Mouse (Mus musculus): ENCODE results near the gene Dnaja2. TPM values are rescaled to one million over a fixed set of nuclear protein-coding genes. Genes with fewer than 3 reads are reported as not detected.

Gene Dnaja2
- total and polyA plus RNA-seq, 3 experiments: 150 to 471 (median 227) TPM

DNA sequence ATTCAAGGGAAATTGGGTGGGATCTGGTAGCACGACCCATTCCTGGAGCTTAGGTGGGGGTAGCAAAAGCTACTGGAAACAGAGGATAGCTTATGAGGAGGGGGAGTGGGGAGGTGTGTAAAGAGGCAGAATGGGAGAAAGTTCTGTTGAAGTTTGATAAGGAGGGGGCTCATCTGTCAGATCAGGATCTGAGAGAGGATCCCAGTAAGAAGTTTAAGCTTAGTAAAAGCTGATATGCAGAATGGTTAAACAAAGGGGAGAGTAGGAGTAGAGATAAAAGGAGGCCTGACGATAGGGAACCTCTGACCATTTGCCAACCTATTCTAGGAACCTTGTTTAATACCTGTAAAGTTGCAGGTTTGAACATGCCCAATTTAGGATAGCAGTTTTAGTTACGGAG is 10.0 kb upstream of the Dnaja2 start:
- no peak overlapping the region for H3K27ac ChIP-seq (ENCODE audit: insufficient read depth, low read depth)
- H3K79me2 ChIP-seq (replicated peaks; ENCODE audit: control insufficient read depth, extremely low read depth, insufficient read depth, poor library complexity, severe bottlenecking): no peaks in the 10 kb centered on the region
- H3K27me3 ChIP-seq (replicated peaks): no peaks in the 10 kb centered on the region
- TF ChIP-seq NELFE (IDR thresholded peaks at IDR 0.05; ENCODE audit: low read depth, low read length): no peak
- no peak for TF ChIP-seq USF1 (IDR thresholded peaks at IDR 0.05; ENCODE audit: low read depth, low read length)
- no peak for TF ChIP-seq ZKSCAN1 (IDR thresholded peaks at IDR 0.05; ENCODE audit: borderline replicate concordance, low read depth, low read length)
- no peak for TF ChIP-seq ELF1 (IDR thresholded peaks at IDR 0.05; ENCODE audit: low read depth, low read length)
- TF ChIP-seq TCF12 (IDR thresholded peaks at IDR 0.05; ENCODE audit: low read depth, low read length): no peak
- no peak for TF ChIP-seq GABPA (IDR thresholded peaks at IDR 0.05; ENCODE audit: insufficient replicate concordance, low read depth, low read length)
- TF ChIP-seq MYC (IDR thresholded peaks at IDR 0.05; ENCODE audit: low read depth, low read length): no peak
- H3K4me1 ChIP-seq (ENCODE audit: control insufficient read depth in 1 of 2, insufficient read depth in 2 of 2): peaks cover 0 to 9% of the 10 kb centered on the region in 2 experiments; a peak in 2 of 4 replicates
- no peak overlapping the region for H3K4me3 ChIP-seq (replicated peaks in 1 of 3; ENCODE audit: low read depth in 2 of 3, low read length in 2 of 3, poor library complexity in 1 of 3)
- no peak overlapping the region for H3K9ac ChIP-seq (ENCODE audit: insufficient read depth, low read depth)
- in situ Hi-C loops (cut with MboI; ENCODE audit: low pct_ligation_motif_present, low pct_unique_long_range_greater_than_20kb, low sequenced_read_pairs): no loop called here
- peaks cover 0 to 10% of the 10 kb centered on the region in 2 experiments for H3K36me3 ChIP-seq (replicated peaks in 1 of 2; ENCODE audit: control insufficient read depth in 1 of 2, insufficient read depth in 1 of 2, low read length in 1 of 2)
- dilution Hi-C loops (cut with MboI; ENCODE audit: extremely low pct_ligation_motif_present, extremely low pct_unique_long_range_greater_than_20kb, low sequenced_read_pairs): no loop called here
- DNase-seq (ENCODE audit: extremely low read depth): no peak
- H3K4me2 ChIP-seq (ENCODE audit: insufficient read depth, low read depth, poor library complexity, severe bottlenecking): no peak overlapping the region
- no peaks in the 10 kb centered on the region for H3K9me3 ChIP-seq (replicated peaks; ENCODE audit: low read length)

DNA sequence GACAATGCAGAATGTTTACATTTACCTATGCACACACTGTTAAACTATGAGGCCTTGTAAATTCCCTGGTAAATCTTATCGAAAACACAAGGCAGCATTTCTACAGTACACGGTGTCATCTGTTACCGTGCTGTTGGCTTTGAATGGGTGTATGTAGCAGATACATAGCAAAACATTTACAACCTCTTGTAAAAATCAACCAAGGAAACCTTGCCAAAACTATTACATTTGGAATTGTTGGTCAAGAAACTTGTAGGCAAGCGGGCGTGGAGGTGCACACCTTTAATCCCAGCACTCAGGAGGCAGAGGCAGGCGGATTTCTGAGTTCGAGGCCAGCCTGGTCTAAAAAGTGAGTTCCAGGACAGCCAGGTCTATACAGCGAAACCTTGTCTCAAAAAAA is 8.2 kb upstream of the Dnaja2 start:
- H3K36me3 ChIP-seq (replicated peaks in 1 of 2; ENCODE audit: control insufficient read depth in 1 of 2, insufficient read depth in 1 of 2, low read length in 1 of 2): peaks cover 0 to 13% of the 10 kb centered on the region in 2 experiments
- H3K9me3 ChIP-seq (replicated peaks; ENCODE audit: low read length): no peaks in the 10 kb centered on the region
- no peak overlapping the region for H3K4me3 ChIP-seq (replicated peaks in 1 of 3; ENCODE audit: low read depth in 2 of 3, low read length in 2 of 3, poor library complexity in 1 of 3)
- no peak overlapping the region for H3K27ac ChIP-seq (ENCODE audit: insufficient read depth, low read depth)
- H3K4me1 ChIP-seq (ENCODE audit: control insufficient read depth in 1 of 2, insufficient read depth in 2 of 2): peaks cover 8 to 18% of the 10 kb centered on the region in 2 experiments
- H3K4me2 ChIP-seq (ENCODE audit: insufficient read depth, low read depth, poor library complexity, severe bottlenecking): no peak overlapping the region
- dilution Hi-C loops (cut with MboI; ENCODE audit: extremely low pct_ligation_motif_present, extremely low pct_unique_long_range_greater_than_20kb, low sequenced_read_pairs) (no loop called here), in situ Hi-C loops (cut with MboI; ENCODE audit: low pct_ligation_motif_present, low pct_unique_long_range_greater_than_20kb, low sequenced_read_pairs) (no loop called here)
- TF ChIP-seq ZNF384 (IDR thresholded peaks at IDR 0.05; ENCODE audit: low read depth, low read length) (no peak), UBTF (IDR thresholded peaks at IDR 0.05; ENCODE audit: low read depth, low read length) (no peak), CTCF (conservative IDR thresholded peaks at IDR 0.05 in 1 of 2, IDR thresholded peaks at IDR 0.05 in 1 of 2; ENCODE audit: low read depth in 2 of 2, low read length in 2 of 2) (no peak), ZC3H11A (IDR thresholded peaks at IDR 0.05; ENCODE audit: low read depth, low read length) (no peak), MAZ (IDR thresholded peaks at IDR 0.05; ENCODE audit: low read depth, low read length) (no peak), NELFE (IDR thresholded peaks at IDR 0.05; ENCODE audit: low read depth, low read length) (no peak), TBP (conservative IDR thresholded peaks at IDR 0.05; ENCODE audit: low read depth, low read length) (no peak), EP300 (IDR thresholded peaks at IDR 0.05; ENCODE audit: low read length) (no peak), RAD21 (IDR thresholded peaks at IDR 0.05; ENCODE audit: low read depth, low read length) (no peak), MYC (IDR thresholded peaks at IDR 0.05; ENCODE audit: low read depth, low read length) (no peak), BHLHE40 (IDR thresholded peaks at IDR 0.05; ENCODE audit: low read depth, low read length) (no peak), IRF4 (IDR thresholded peaks at IDR 0.05; ENCODE audit: low read depth, low read length) (no peak), CHD2 (IDR thresholded peaks at IDR 0.05; ENCODE audit: low read length) (no peak), USF2 (conservative IDR thresholded peaks at IDR 0.05; ENCODE audit: low read depth, low read length) (no peak), NRF1 (IDR thresholded peaks at IDR 0.05; ENCODE audit: low read depth, low read length) (no peak), POLR2A (IDR thresholded peaks at IDR 0.05; ENCODE audit: low read depth, low read length) (no peak), RCOR1 (conservative IDR thresholded peaks at IDR 0.05; ENCODE audit: low read depth, low read length) (no peak)
- H3K27me3 ChIP-seq (replicated peaks): no peaks in the 10 kb centered on the region
- H3K9ac ChIP-seq (ENCODE audit: insufficient read depth, low read depth): no peak overlapping the region
- H3K79me2 ChIP-seq (replicated peaks; ENCODE audit: control insufficient read depth, extremely low read depth, insufficient read depth, poor library complexity, severe bottlenecking): no peaks in the 10 kb centered on the region
- DNase-seq (ENCODE audit: extremely low read depth): no peak
